Mouse (Mus musculus) cerebellum, adult 2 months (tissue): ENCODE results near the gene Gm28051.

Source experiments
- CTCF ChIP-seq: fragments of 200-500 bp; IDR thresholded peaks from 2 replicates; pipeline ENCODE4 v1.5.1; 2011; ENCODE audit warnings: low read depth, mild to moderate bottlenecking, control low read depth, low read length, moderate library complexity, borderline replicate concordance; ENCODE audit not compliant: insufficient read depth
- POLR2A ChIP-seq: fragments of 200-500 bp; IDR thresholded peaks from 2 replicates; pipeline ENCODE4 v1.6.1; 2011; ENCODE audit warnings: low read length, control low read depth, borderline replicate concordance; ENCODE audit not compliant: insufficient read depth

DNA sequence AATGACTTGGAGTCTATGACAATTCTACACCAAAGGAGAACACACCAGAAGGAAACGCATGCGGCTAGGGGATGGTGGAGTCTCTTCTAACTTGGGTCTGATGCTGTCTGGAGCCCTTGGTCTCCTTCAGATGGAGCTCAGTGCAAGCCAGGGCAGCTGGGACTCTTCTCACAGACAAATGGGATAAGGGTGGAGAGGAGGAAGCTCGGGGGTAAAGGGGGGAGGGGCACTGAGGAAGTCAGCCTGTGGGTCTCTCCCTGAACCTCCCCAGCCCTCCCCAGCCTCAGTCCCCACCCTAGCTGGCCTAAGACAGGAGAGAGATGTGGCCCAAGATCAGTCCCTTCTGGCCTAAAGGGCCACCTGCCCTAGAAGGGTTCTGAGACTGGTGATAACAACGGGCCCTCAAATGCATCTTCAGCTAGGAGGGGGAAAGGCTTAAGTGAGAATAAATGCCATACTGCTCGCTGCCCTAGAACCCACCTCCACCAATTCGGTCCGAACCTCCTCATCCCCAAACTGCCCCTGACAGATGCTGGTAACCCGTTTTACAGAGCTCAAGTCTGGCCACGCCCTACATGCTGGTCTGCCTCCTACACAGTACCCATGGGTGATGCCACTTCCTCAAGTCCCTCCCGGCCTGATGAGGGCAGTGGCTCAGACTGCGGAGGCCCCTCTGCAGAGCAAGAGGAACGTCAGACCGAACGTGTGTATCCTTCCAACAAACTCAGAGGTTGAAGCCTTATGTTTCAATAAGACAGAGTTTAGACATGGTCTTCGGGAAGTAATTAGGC lies 67.6 kb downstream of the Gm28051 start:
- TF ChIP-seq CTCF (no peak), POLR2A (no peak)
